Mouse (Mus musculus): ENCODE data around the gene Plcb3.

- TF ChIP-seq GATA1 (IDR thresholded peaks at IDR 0.05; ENCODE audit: borderline replicate concordance, low read length) = no peak
- TF ChIP-seq FLI1 (IDR thresholded peaks at IDR 0.05; ENCODE audit: low read length) = no peak
Measured at GRCm38 (mm10) chr19:6939106-6940002, 36.9 kb downstream of the Plcb3 start.

All from megakaryocyte, embryonic 14.5 days (primary cell).